Mouse (Mus musculus) neural tube, embryonic 13.5 days (tissue): ENCODE measurements at regions not wholly inside any gene's neighbourhood (a gene's known extent, or its start where the extent isn't known, plus 50 kb on each side); places are given as distances from the start of the nearest gene placed in this dataset.
A peak's percentile ranks its signal among the peaks of the same experiment; 100 is the strongest.

ENCODE experiments used
- ATAC-seq: fragments of 200-750 bp; cut with Nextera tagmentation; 2 replicates; pipeline ENCODE4 v1.8.0; 2017; ENCODE audit warnings: low read depth, mild to moderate bottlenecking, moderate TSS enrichment, moderate library complexity
- H3K27ac ChIP-seq: fragments of 300-500 bp; sonication (generic); replicated peaks from 2 replicates; pipeline ENCODE4 v1.5.1; 2015; ENCODE audit warnings: moderate library complexity, mild to moderate bottlenecking, inconsistent platforms
- H3K27me3 ChIP-seq: fragments of 300-500 bp; sonication (generic); 2 replicates; pipeline ENCODE4 v1.6.1; 2015; ENCODE audit warnings: mild to moderate bottlenecking, inconsistent platforms
- H3K36me3 ChIP-seq: fragments of 300-500 bp; sonication (generic); 2 replicates; pipeline ENCODE4 v1.6.1; 2015; ENCODE audit warnings: mild to moderate bottlenecking, inconsistent platforms
- H3K4me1 ChIP-seq: fragments of 300-500 bp; sonication (generic); replicated peaks from 2 replicates; pipeline ENCODE4 v1.6.1; 2015; ENCODE audit warnings: inconsistent platforms
- H3K4me2 ChIP-seq: fragments of 300-500 bp; sonication (generic); 2 replicates; pipeline ENCODE4 v1.6.1; 2015; ENCODE audit warnings: inconsistent platforms, mild to moderate bottlenecking, moderate library complexity
- H3K4me3 ChIP-seq: fragments of 300-500 bp; sonication (generic); 2 replicates; pipeline ENCODE4 v1.5.1; 2015; ENCODE audit warnings: mild to moderate bottlenecking, inconsistent platforms
- H3K9ac ChIP-seq: fragments of 300-500 bp; sonication (generic); 2 replicates; pipeline ENCODE4 v1.6.1; 2015; ENCODE audit warnings: moderate library complexity, mild to moderate bottlenecking, inconsistent platforms
- H3K9me3 ChIP-seq: fragments of 300-500 bp; sonication (generic); 2 replicates; pipeline ENCODE4 v1.6.1; 2016; ENCODE audit warnings: inconsistent platforms
- WGBS: fragments of 180-500 bp; shearing (Covaris S2); methylation state at CpG from one replicate; pipeline ENCODE4 v1.1.7; 2015; 5-methylcytosine and 5-hydroxymethylcytosine counted together

DNA sequence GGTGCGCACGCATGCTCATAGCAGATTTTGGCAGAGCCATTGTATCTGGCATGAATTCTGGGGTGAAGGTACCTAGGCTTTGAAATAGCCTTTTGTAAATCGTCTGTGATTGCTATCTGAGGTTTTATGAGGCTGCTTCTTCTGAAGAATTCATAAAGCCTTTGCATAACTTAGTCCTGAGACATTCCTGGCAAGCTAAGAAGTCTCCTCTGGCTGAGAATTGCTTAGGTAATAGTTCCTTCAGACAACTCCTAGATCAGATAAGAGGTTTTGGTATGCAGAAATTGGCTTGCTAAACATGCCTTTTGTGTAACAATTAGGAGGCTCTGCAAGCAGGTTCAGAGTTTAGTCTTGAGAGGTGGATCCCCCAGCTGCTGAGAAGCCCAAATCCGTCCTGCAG lies 82.7 kb downstream of the Pmp22 start:
- 83% methylated on average over 4 of the region's 4 CpGs for WGBS
- H3K9ac ChIP-seq, result no peak overlapping the region

DNA sequence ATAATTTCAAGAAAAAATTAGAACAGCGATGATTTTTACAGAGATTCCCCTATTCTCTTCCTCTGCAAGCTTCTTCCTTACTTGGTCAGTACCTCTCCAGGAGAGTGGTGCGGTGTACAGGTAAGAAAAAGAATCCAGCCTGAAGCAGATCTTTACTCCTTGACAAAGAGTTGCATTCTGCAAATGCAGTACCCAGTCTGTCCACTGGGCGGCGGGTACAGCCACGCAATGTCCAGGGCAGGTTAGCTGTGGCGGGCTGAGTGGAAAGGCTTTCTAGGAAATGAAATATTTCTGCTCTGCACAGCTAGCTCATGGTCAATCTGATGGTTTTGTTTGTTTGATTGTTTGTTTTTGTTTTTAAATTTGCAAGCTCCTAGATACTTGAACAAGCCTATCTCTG lies 84.3 kb downstream of the Pmp22 start:
- WGBS, result 18% methylated on average over 6 of the region's 6 CpGs
- H3K4me1 ChIP-seq, result no peaks in the 10 kb centered on the region
- ATAC-seq, result peak; percentile 61; the same call in 1 of the 2 replicates
- no peaks in the 10 kb centered on the region for H3K36me3 ChIP-seq
- H3K27ac ChIP-seq, result no peak overlapping the region
- no peaks in the 10 kb centered on the region for H3K27me3 ChIP-seq
- no peak overlapping the region for H3K4me3 ChIP-seq
- H3K9me3 ChIP-seq, result no peaks in the 10 kb centered on the region
- no peak overlapping the region for H3K9ac ChIP-seq
- no peak overlapping the region for H3K4me2 ChIP-seq

More for the DNA sequence above, 82.7 kb downstream of the Pmp22 start:
- Histone ChIP-seq H3K4me3 (no peak overlapping the region), H3K27me3 (no peaks in the 10 kb centered on the region), H3K9me3 (no peaks in the 10 kb centered on the region), H3K27ac (no peak overlapping the region), H3K4me2 (no peak overlapping the region), H3K36me3 (no peaks in the 10 kb centered on the region), H3K4me1 (no peaks in the 10 kb centered on the region)
- no peak for ATAC-seq

GRCm38 (mm10) chr11:63213901-63214425 lies 85.2 kb downstream of the Pmp22 start:
- H3K4me1 ChIP-seq, result no peaks in the 10 kb centered on the region
- H3K9ac ChIP-seq, result no peak overlapping the region
- 64% methylated on average over 19 of the region's 19 CpGs for WGBS
- H3K27ac ChIP-seq, result no peak overlapping the region
- ATAC-seq, result no peak
- H3K4me3 ChIP-seq, result no peak overlapping the region
- H3K4me2 ChIP-seq, result no peak overlapping the region
- no peaks in the 10 kb centered on the region for H3K36me3 ChIP-seq
- no peaks in the 10 kb centered on the region for H3K27me3 ChIP-seq
- H3K9me3 ChIP-seq, result no peaks in the 10 kb centered on the region

GRCm38 (mm10) chr11:63215993-63216392 lies 87.2 kb downstream of the Pmp22 start:
- Histone ChIP-seq H3K9me3 (no peaks in the 10 kb centered on the region), H3K27ac (no peak overlapping the region), H3K27me3 (no peaks in the 10 kb centered on the region), H3K4me1 (no peaks in the 10 kb centered on the region), H3K36me3 (no peaks in the 10 kb centered on the region), H3K4me3 (no peak overlapping the region), H3K4me2 (no peak overlapping the region), H3K9ac (no peak overlapping the region)
- WGBS, result 86% methylated on average over 2 of the region's 2 CpGs
- no peak for ATAC-seq

- H3K9me3 ChIP-seq, result no peaks in the 10 kb centered on the region
- no peak overlapping the region for H3K9ac ChIP-seq
- H3K4me3 ChIP-seq, result no peak overlapping the region
- no peaks in the 10 kb centered on the region for H3K27me3 ChIP-seq
- H3K4me2 ChIP-seq, result no peak overlapping the region
- WGBS, result 61% methylated on average over 3 of the region's 3 CpGs
- no peaks in the 10 kb centered on the region for H3K4me1 ChIP-seq
- H3K36me3 ChIP-seq, result no peaks in the 10 kb centered on the region
- H3K27ac ChIP-seq, result no peak overlapping the region
- ATAC-seq, result no peak
These were observed 88.3 kb downstream of the Pmp22 start for GRCm38 (mm10) chr11:63217049-63217448.

GRCm38 (mm10) chr11:63226471-63226870 lies 97.7 kb downstream of the Pmp22 start:
- Histone ChIP-seq H3K4me3 (no peak overlapping the region), H3K27me3 (no peaks in the 10 kb centered on the region; the same call in 1 of the 2 replicates), H3K9me3 (no peaks in the 10 kb centered on the region), H3K4me1 (no peaks in the 10 kb centered on the region), H3K4me2 (no peak overlapping the region), H3K9ac (no peak overlapping the region), H3K27ac (no peak overlapping the region), H3K36me3 (no peaks in the 10 kb centered on the region)
- ATAC-seq, result no peak
- WGBS, result 93% methylated on average over 3 of the region's 3 CpGs

- no peak for ATAC-seq
- no peak overlapping the region for H3K9ac ChIP-seq
- no peaks in the 10 kb centered on the region for H3K36me3 ChIP-seq
- peaks cover 7% of the 10 kb centered on the region; the same call in 1 of the 2 replicates for H3K4me1 ChIP-seq
- WGBS, result 90% methylated on average over 6 of the region's 6 CpGs
- no peak overlapping the region for H3K27ac ChIP-seq
- H3K4me2 ChIP-seq, result no peak overlapping the region
- no peaks in the 10 kb centered on the region for H3K27me3 ChIP-seq
- H3K9me3 ChIP-seq, result no peaks in the 10 kb centered on the region
- H3K4me3 ChIP-seq, result no peak overlapping the region
These were observed 102.0 kb downstream of the Pmp22 start for GRCm38 (mm10) chr11:63230786-63231185.

DNA sequence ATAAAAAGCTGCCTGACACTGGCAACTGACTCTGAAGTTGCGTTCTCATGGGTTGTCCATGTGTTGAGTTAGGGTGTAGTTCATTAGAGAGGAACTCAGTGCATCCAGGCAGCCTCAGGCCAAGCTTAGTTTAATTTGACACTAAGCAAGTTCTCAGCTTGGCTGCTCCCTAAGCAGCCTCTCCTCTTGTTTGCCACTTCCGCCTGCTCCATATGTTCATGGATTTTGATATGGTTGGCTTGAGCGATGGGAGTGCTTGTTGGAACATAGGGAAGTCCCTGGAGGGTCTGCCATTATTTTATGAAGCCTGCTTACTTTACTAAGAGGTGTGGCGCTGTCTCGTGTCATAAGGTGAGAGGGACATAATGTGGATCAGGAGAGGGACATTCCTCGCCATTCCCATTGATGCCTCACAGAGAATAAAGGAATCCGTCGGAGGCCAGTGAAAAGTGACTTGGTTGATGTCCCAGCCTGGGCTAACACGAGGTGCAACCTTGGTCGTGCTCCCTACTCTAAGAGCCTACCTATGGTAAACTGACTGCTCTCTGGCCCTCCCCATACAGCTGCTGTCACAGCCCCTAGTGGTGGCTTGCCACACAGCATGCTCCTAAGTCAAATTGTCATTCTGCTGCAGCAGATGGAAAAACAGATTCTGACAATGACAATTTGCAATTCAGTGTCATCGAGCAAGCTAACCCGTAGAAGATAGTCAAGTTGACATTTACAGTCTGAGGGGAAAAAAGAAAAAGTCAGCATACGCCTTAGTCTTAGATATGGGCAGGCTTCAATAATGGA lies 104.6 kb downstream of the Pmp22 start:
- H3K4me2 ChIP-seq, result no peak overlapping the region
- no peaks in the 10 kb centered on the region for H3K27me3 ChIP-seq
- H3K36me3 ChIP-seq, result no peaks in the 10 kb centered on the region
- H3K4me1 ChIP-seq, result peaks cover 7% of the 10 kb centered on the region; the same call in 1 of the 2 replicates
- WGBS, result 78% methylated on average over 13 of the region's 13 CpGs
- H3K27ac ChIP-seq, result no peak overlapping the region
- H3K9me3 ChIP-seq, result no peaks in the 10 kb centered on the region
- ATAC-seq, result no peak
- H3K9ac ChIP-seq, result no peak overlapping the region
- H3K4me3 ChIP-seq, result no peak overlapping the region

DNA sequence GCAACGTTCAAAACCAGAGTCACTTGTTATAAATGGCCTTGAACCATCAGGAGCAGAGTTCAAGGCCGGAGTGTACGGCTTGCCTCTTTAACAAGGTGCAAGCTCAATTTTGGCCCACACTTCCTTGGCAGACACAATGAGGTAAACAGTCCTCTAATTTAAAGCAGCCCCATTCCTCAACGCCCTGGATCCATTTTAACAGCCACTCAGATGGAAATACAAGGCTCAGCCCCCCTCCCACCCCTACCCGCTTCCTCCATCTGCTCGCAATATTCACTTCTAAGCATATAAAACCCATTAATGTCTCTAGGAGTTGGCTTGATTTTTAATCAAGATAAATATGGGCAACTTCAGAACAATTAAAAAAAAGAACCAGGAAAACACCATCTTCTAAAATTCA lies 105.7 kb downstream of the Pmp22 start:
- H3K4me3 ChIP-seq, result no peak overlapping the region
- H3K9ac ChIP-seq, result no peak overlapping the region
- no peak overlapping the region for H3K27ac ChIP-seq
- H3K27me3 ChIP-seq, result no peaks in the 10 kb centered on the region
- no peak overlapping the region for H3K4me2 ChIP-seq
- peaks cover 7% of the 10 kb centered on the region; the same call in 1 of the 2 replicates for H3K4me1 ChIP-seq
- WGBS, result 61% methylated on average over 6 of the region's 6 CpGs
- peak; percentile 43; the same call in 1 of the 2 replicates for ATAC-seq
- no peaks in the 10 kb centered on the region for H3K36me3 ChIP-seq
- H3K9me3 ChIP-seq, result no peaks in the 10 kb centered on the region

- Histone ChIP-seq H3K4me2 (no peak overlapping the region), H3K9me3 (no peaks in the 10 kb centered on the region), H3K36me3 (no peaks in the 10 kb centered on the region), H3K27me3 (no peaks in the 10 kb centered on the region), H3K27ac (no peak overlapping the region), H3K4me3 (no peak overlapping the region), H3K9ac (no peak overlapping the region), H3K4me1 (peaks cover 7% of the 10 kb centered on the region; the same call in 1 of the 2 replicates)
- ATAC-seq, result no peak
- 84% methylated on average over 4 of the region's 4 CpGs for WGBS
These were observed 109.9 kb downstream of the Pmp22 start for GRCm38 (mm10) chr11:63238655-63239054.

DNA sequence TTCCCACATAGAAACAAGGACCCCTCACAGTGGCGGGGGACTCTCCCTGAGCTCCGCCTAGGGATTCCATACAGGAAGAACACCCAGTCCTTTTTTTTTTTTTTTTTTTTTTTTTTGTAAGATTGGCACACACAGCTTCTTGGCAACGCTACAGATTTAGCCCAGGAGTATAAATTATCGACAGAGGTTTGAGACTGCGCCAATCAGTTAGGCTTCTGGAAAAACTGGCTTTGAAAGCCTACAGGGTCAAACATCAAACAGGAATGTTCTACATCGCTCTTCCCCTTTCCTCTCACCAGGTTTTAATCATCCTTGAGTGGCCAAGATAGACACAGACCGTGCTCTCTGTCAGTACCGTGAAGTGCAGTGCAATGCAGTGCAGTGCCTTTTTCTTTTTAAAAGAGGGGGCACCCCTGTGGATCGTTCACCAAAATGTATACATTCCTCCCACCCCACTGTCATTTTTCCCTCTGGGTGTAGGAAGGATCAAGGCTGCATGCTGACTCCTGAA lies 115.2 kb downstream of the Pmp22 start:
- no peaks in the 10 kb centered on the region for H3K27me3 ChIP-seq
- H3K27ac ChIP-seq, result no peak overlapping the region
- peaks cover 13% of the 10 kb centered on the region for H3K4me1 ChIP-seq
- no peak for ATAC-seq
- H3K4me2 ChIP-seq, result no peak overlapping the region
- no peak overlapping the region for H3K4me3 ChIP-seq
- no peaks in the 10 kb centered on the region for H3K9me3 ChIP-seq
- H3K9ac ChIP-seq, result no peak overlapping the region
- WGBS, result 64% methylated on average over 9 of the region's 9 CpGs
- H3K36me3 ChIP-seq, result no peaks in the 10 kb centered on the region

DNA sequence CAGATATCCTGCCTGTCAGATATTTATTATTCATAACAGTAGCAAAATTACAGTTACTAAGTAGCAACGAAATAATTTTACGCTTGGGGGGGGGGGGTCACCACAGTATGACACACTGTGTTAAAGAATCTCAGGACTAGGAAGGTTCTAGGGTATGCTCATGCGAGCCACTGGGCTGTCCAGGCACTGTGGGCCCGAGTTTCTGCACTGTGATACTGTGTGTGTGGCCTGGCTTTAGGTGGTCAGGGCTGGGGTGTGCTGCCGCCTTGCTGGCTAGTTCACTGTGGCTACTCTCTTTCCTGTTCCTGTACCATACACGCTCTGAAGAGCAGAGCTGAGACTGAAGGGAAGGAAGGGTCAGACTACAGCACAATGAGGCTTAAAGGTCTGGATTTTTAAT lies 116.3 kb downstream of the Pmp22 start:
- no peaks in the 10 kb centered on the region for H3K9me3 ChIP-seq
- H3K4me3 ChIP-seq, result no peak overlapping the region
- H3K27ac ChIP-seq, result no peak overlapping the region
- peaks cover 18% of the 10 kb centered on the region for H3K4me1 ChIP-seq
- no peak overlapping the region for H3K4me2 ChIP-seq
- ATAC-seq, result no peak
- no peaks in the 10 kb centered on the region for H3K27me3 ChIP-seq
- H3K9ac ChIP-seq, result no peak overlapping the region
- H3K36me3 ChIP-seq, result no peaks in the 10 kb centered on the region
- 79% methylated on average over 6 of the region's 6 CpGs for WGBS
